Mouse (Mus musculus): ENCODE data around the gene Kif26a. TPM values are rescaled to one million over a fixed set of nuclear protein-coding genes. Genes with fewer than 3 reads are reported as not detected.

Kif26a gene
- polyA plus RNA-seq (2014; fragmentation: Nextera tagmentation; extraction: Ambion mirVana): 3.5 and 4.4 TPM in 2 replicates

DNA sequence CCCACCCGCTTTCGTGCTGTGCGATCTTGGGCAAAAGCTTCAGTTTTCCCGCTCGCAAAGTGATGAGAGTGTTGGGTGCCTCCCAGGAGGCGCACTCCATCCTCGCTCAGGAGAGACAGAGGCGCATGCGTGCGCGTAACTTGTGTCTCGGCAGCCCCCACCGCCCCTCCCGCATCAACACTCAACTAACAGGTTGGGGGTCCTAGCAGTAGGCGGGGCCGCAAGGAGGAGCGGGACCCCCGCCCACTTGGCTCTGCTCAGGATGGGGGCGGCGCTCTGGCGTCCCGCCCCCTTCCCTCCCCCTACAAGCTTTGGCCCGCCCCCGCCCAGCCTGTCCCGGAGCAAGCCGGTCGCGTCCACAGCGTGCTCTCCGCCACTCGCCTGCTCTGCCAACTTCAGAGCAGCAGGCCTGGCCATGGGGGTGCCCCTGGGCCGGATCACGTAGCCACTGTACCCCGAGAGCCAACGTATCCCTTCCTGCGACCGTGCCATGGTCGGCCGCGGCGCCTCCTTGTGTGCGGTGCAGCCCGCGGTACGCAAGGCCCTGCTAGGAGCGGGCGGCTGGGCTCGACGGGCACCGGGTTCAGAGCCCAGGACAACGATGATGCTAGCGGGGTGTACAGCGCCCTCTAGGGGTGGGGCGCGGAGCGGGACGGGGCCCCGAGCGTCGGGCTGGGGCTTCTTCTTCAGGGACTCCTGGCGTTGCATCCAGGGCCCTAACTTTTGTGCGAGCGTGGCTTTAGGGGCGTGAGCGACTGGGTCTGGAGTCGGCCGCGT lies at the start of gene Kif26a:
Kif26a (plus strand) TSS at position 334 of the 777 bp plus-strand sequence.
- Histone ChIP-seq H3K9me3 (ENCODE audit: control insufficient read depth, low read length) (no peaks in the 10 kb centered on the region), H3K4me1 (ENCODE audit: control insufficient read depth, insufficient read depth, low read length) (peaks cover 22% of the 10 kb centered on the region), H3K4me3 (ENCODE audit: low read depth, low read length) (peak within 1 kb of the TSS; percentile 47), H3K27ac (ENCODE audit: low read depth, low read length) (peak within 1 kb of the TSS; percentile 34; the same call in 1 of the 2 replicates), H3K27me3 (ENCODE audit: control insufficient read depth, insufficient read depth, low read length) (peaks cover 31% of the 10 kb centered on the region), H3K9ac (replicated peaks; ENCODE audit: low read depth, low read length) (peak within 1 kb of the TSS; percentile 63), H3K36me3 (ENCODE audit: control insufficient read depth, insufficient read depth, low read length) (no peaks in the 10 kb centered on the region), H3K4me2 (ENCODE audit: low read depth, low read length) (peak within 1 kb of the TSS; percentile 85)
- peak; percentile 36 for ATAC-seq (ENCODE audit: low read depth)
- WGBS: under 1% methylated on average over 63 of the region's 68 CpGs

DNA sequence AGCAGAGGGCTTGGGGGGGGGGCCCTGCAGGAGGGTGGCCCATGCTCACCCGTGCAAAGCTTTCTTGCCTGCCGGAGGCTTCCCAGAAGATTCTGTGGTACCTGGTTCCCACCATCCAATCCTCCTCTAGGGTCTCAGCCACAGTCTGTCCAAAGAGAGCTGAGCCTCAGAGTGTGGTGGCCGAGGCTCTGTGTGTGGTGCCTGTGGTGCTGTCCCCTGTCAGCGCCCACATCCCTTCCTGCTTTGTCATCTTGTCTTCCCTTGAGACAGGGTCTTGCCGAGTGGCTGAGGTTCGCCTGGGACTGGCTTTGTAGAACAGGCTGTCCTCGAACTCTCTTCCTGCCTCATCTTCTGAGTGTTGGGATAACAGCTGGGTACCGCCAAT lies 49.3 kb upstream of the Kif26a start:
- Histone ChIP-seq H3K4me3 (ENCODE audit: low read depth, low read length) (no peak overlapping the region), H3K4me2 (ENCODE audit: low read depth, low read length) (no peak overlapping the region), H3K4me1 (ENCODE audit: control insufficient read depth, insufficient read depth, low read length) (no peaks in the 10 kb centered on the region), H3K27ac (ENCODE audit: low read depth, low read length) (no peak overlapping the region), H3K36me3 (ENCODE audit: control insufficient read depth, insufficient read depth, low read length) (no peaks in the 10 kb centered on the region), H3K9ac (replicated peaks; ENCODE audit: low read depth, low read length) (no peak overlapping the region), H3K9me3 (ENCODE audit: control insufficient read depth, low read length) (no peaks in the 10 kb centered on the region), H3K27me3 (ENCODE audit: control insufficient read depth, insufficient read depth, low read length) (no peaks in the 10 kb centered on the region)
- no peak for ATAC-seq (ENCODE audit: low read depth)
- 79% methylated on average over 8 of the region's 8 CpGs for WGBS

DNA sequence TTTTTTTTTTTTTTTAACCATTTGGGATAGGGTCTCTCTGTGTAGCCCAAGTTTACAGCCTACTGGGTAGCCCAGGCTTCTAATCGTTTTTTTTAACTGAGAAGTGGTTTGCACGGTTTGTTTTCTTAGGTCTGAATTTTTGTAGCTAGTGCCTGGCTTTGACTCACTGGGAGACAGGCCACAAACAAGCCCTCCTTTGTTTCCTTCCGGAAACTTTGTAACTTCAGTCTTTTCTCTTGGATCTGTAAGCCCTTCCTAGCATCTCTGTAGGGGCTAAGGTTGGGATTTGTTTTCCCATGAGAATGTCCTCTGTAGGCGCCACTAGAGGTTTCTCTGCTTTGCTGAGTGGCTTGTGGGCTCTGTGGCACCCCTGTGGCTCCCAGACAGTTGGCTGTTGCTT lies 45.9 kb upstream of the Kif26a start:
- Histone ChIP-seq H3K27me3 (ENCODE audit: control insufficient read depth, insufficient read depth, low read length) (no peaks in the 10 kb centered on the region), H3K36me3 (ENCODE audit: control insufficient read depth, insufficient read depth, low read length) (no peaks in the 10 kb centered on the region), H3K9ac (replicated peaks; ENCODE audit: low read depth, low read length) (no peak overlapping the region), H3K4me2 (ENCODE audit: low read depth, low read length) (no peak overlapping the region), H3K27ac (ENCODE audit: low read depth, low read length) (no peak overlapping the region), H3K4me1 (ENCODE audit: control insufficient read depth, insufficient read depth, low read length) (no peaks in the 10 kb centered on the region), H3K9me3 (ENCODE audit: control insufficient read depth, low read length) (no peaks in the 10 kb centered on the region), H3K4me3 (ENCODE audit: low read depth, low read length) (no peak overlapping the region)
- 66% methylated on average over 4 of the region's 4 CpGs for WGBS
- ATAC-seq (ENCODE audit: low read depth): no peak

DNA sequence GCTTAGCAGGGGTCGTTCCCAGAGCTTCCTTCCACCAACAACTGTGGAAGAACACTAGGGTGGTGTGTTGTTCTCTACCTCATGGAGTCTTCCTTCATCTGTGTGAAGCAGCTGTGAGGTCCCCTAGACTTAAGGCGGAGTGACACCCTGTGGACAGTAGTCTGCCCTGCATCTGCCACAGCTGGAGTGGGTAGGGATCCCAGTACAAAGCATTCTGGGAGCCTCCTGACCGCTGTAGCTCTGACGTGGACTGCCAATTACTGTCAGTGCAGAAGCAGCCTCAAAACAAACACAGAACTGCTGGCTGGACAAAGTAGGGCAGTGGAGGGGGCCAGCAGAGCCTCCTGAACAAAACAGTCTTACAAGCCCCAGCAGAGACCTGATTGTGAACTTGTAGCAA lies 45.0 kb upstream of the Kif26a start:
- no peak for ATAC-seq (ENCODE audit: low read depth)
- no peak overlapping the region for H3K4me2 ChIP-seq (ENCODE audit: low read depth, low read length)
- no peaks in the 10 kb centered on the region for H3K4me1 ChIP-seq (ENCODE audit: control insufficient read depth, insufficient read depth, low read length)
- H3K36me3 ChIP-seq (ENCODE audit: control insufficient read depth, insufficient read depth, low read length): no peaks in the 10 kb centered on the region
- H3K4me3 ChIP-seq (ENCODE audit: low read depth, low read length): no peak overlapping the region
- 66% methylated on average over 4 of the region's 4 CpGs for WGBS
- H3K27me3 ChIP-seq (ENCODE audit: control insufficient read depth, insufficient read depth, low read length): no peaks in the 10 kb centered on the region
- no peaks in the 10 kb centered on the region for H3K9me3 ChIP-seq (ENCODE audit: control insufficient read depth, low read length)
- H3K27ac ChIP-seq (ENCODE audit: low read depth, low read length): no peak overlapping the region
- H3K9ac ChIP-seq (replicated peaks; ENCODE audit: low read depth, low read length): no peak overlapping the region

DNA sequence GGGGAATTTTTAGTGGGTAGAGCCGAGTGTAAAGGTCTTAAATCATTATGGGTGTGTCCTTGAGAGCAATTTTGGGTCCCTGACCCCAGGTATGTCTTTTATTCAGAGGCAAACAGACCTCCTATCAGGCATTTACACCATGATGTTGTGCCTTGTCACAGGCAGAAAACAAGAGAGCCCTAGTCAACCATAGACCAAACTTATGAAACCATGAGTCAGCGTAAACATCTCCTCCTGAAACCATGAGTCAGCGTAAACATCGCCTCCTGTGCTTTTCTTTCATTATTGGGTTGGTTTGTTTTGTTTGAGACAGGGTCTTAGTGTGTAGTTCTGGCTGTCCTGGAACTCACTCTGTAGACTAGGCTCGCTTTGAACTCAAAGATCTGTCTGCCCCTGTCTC lies 42.8 kb upstream of the Kif26a start:
- WGBS: 89% methylated on average over 5 of the region's 5 CpGs
- Histone ChIP-seq H3K27me3 (ENCODE audit: control insufficient read depth, insufficient read depth, low read length) (no peaks in the 10 kb centered on the region; the same call in 1 of the 2 replicates), H3K9ac (replicated peaks; ENCODE audit: low read depth, low read length) (no peak overlapping the region), H3K9me3 (ENCODE audit: control insufficient read depth, low read length) (no peaks in the 10 kb centered on the region), H3K36me3 (ENCODE audit: control insufficient read depth, insufficient read depth, low read length) (no peaks in the 10 kb centered on the region), H3K4me3 (ENCODE audit: low read depth, low read length) (no peak overlapping the region), H3K27ac (ENCODE audit: low read depth, low read length) (no peak overlapping the region), H3K4me2 (ENCODE audit: low read depth, low read length) (no peak overlapping the region), H3K4me1 (ENCODE audit: control insufficient read depth, insufficient read depth, low read length) (no peaks in the 10 kb centered on the region)
- no peak for ATAC-seq (ENCODE audit: low read depth)

DNA sequence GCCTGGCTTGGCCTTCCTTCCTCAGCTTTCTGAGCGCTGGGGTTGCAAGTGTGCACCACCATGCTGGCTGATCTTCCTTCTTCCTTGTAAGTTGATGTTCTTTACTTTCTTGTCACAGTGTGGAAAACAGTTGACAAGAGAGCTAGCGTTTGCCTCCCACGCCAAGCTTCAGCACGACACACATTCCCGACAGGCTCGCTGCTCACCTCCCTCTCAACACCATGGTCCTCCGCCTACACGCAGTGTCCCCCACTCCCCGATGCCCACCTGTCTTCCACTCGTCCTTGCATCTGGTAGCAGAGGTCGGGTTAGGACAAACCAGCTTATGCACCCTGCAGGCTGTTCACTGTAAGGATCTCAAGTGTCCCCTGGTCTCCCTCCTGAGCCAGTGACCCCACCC lies 41.1 kb upstream of the Kif26a start:
- H3K4me2 ChIP-seq (ENCODE audit: low read depth, low read length): no peak overlapping the region
- no peaks in the 10 kb centered on the region for H3K4me1 ChIP-seq (ENCODE audit: control insufficient read depth, insufficient read depth, low read length)
- ATAC-seq (ENCODE audit: low read depth): no peak
- H3K9me3 ChIP-seq (ENCODE audit: control insufficient read depth, low read length): no peaks in the 10 kb centered on the region
- WGBS: 94% methylated on average over 11 of the region's 11 CpGs
- H3K9ac ChIP-seq (replicated peaks; ENCODE audit: low read depth, low read length): no peak overlapping the region
- no peaks in the 10 kb centered on the region for H3K36me3 ChIP-seq (ENCODE audit: control insufficient read depth, insufficient read depth, low read length)
- no peak overlapping the region for H3K4me3 ChIP-seq (ENCODE audit: low read depth, low read length)
- H3K27me3 ChIP-seq (ENCODE audit: control insufficient read depth, insufficient read depth, low read length): no peaks in the 10 kb centered on the region; the same call in 1 of the 2 replicates
- no peak overlapping the region for H3K27ac ChIP-seq (ENCODE audit: low read depth, low read length)

DNA sequence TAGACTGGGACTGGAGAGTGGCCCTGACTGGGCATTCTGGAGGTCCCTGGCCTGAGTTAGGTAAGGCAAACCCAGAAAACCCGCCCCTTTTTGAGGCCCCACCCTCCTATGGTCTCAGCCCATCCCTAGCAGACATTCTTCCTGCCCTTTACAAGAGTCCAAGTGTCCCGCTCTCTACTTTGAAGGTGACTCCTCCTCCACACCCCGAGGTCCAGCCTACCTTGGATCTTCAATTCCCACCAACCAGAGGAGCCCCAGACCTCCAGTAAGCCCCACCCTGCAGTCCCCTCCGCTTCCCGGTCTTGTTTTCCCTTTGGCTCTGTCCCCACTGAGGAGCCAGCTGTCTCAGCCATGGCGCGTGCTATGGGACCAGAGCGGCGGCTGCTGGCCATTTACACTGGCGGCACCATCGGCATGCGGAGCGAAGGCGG lies 39.5 kb upstream of the Kif26a start, which contains the start of gene Aspg:
Aspg (plus strand) TSS at position 139 of the 431 bp plus-strand sequence.
- ATAC-seq (ENCODE audit: low read depth): no peak
- Histone ChIP-seq H3K4me1 (ENCODE audit: control insufficient read depth, insufficient read depth, low read length) (no peaks in the 10 kb centered on the region), H3K4me3 (ENCODE audit: low read depth, low read length) (no peak within 1 kb of the TSS), H3K9me3 (ENCODE audit: control insufficient read depth, low read length) (no peaks in the 10 kb centered on the region), H3K36me3 (ENCODE audit: control insufficient read depth, insufficient read depth, low read length) (no peaks in the 10 kb centered on the region), H3K4me2 (ENCODE audit: low read depth, low read length) (peak within 1 kb of the TSS; percentile 6; the same call in 1 of the 2 replicates), H3K27me3 (ENCODE audit: control insufficient read depth, insufficient read depth, low read length) (no peaks in the 10 kb centered on the region; the same call in 1 of the 2 replicates), H3K27ac (ENCODE audit: low read depth, low read length) (no peak within 1 kb of the TSS), H3K9ac (replicated peaks; ENCODE audit: low read depth, low read length) (no peak within 1 kb of the TSS)
- 2% methylated on average over 14 of the region's 14 CpGs for WGBS

DNA sequence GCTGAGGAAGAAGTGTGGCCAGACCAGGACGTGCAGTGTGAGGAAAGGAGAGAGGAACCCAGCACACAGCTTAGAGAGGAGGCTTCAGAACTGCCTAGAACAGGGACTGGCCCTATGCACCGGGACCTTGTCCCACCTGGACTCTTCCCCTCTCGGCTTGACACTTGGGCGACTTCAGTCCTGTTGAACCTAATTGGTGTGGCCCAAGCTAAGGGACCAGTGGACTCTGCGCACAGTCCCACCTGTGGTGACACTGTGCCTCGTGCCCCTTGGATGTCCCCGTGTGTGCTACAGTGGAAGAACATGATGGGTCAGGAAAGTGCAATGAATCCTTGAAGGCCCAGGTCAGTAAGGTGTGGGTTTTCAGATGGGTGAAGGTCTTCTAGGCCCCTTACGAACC lies 38.3 kb upstream of the Kif26a start:
- Histone ChIP-seq H3K4me2 (ENCODE audit: low read depth, low read length) (no peak overlapping the region), H3K27me3 (ENCODE audit: control insufficient read depth, insufficient read depth, low read length) (no peaks in the 10 kb centered on the region; the same call in 1 of the 2 replicates), H3K9ac (replicated peaks; ENCODE audit: low read depth, low read length) (no peak overlapping the region), H3K27ac (ENCODE audit: low read depth, low read length) (no peak overlapping the region), H3K4me1 (ENCODE audit: control insufficient read depth, insufficient read depth, low read length) (no peaks in the 10 kb centered on the region), H3K9me3 (ENCODE audit: control insufficient read depth, low read length) (no peaks in the 10 kb centered on the region), H3K36me3 (ENCODE audit: control insufficient read depth, insufficient read depth, low read length) (no peaks in the 10 kb centered on the region), H3K4me3 (ENCODE audit: low read depth, low read length) (no peak overlapping the region)
- 90% methylated on average over 8 of the region's 8 CpGs for WGBS
- no peak for ATAC-seq (ENCODE audit: low read depth)

- Histone ChIP-seq H3K4me2 (ENCODE audit: low read depth, low read length) (no peak overlapping the region), H3K4me1 (ENCODE audit: control insufficient read depth, insufficient read depth, low read length) (no peaks in the 10 kb centered on the region), H3K27me3 (ENCODE audit: control insufficient read depth, insufficient read depth, low read length) (no peaks in the 10 kb centered on the region; the same call in 1 of the 2 replicates), H3K9me3 (ENCODE audit: control insufficient read depth, low read length) (no peaks in the 10 kb centered on the region), H3K9ac (replicated peaks; ENCODE audit: low read depth, low read length) (no peak overlapping the region), H3K4me3 (ENCODE audit: low read depth, low read length) (no peak overlapping the region), H3K27ac (ENCODE audit: low read depth, low read length) (no peak overlapping the region), H3K36me3 (ENCODE audit: control insufficient read depth, insufficient read depth, low read length) (no peaks in the 10 kb centered on the region)
- WGBS: 78% methylated on average over 11 of the region's 11 CpGs
- ATAC-seq (ENCODE audit: low read depth): no peak
Observed at GRCm38 (mm10) chr12:112108696-112109445, 37.1 kb upstream of the Kif26a start.
